Mouse (Mus musculus): ENCODE measurements around the gene Acp5.
A peak's percentile ranks its signal among the peaks of the same experiment; 100 is the strongest.

Gene Acp5

GRCm38 (mm10) chr9:22139746-22140145 is 4.2 kb upstream of the Acp5 start:
- no peak for DNase-seq

GRCm38 (mm10) chr9:22138480-22138879 is 3.0 kb upstream of the Acp5 start:
- peak; percentile 57 for DNase-seq

- peak; percentile 20 for DNase-seq
Observed at GRCm38 (mm10) chr9:22136765-22137547, 1.4 kb upstream of the Acp5 start.

- peak; percentile 59 for DNase-seq
Observed at GRCm38 (mm10) chr9:22134988-22135643, 395 bp downstream of the Acp5 start.

- peak; percentile 40 for DNase-seq
Observed at GRCm38 (mm10) chr9:22134246-22134890, 1.1 kb downstream of the Acp5 start.

GRCm38 (mm10) chr9:22132220-22132619 is 3.3 kb downstream of the Acp5 start:
- no peak for DNase-seq

- peak; percentile 82 for DNase-seq
Observed at GRCm38 (mm10) chr9:22131226-22131981, 4.1 kb downstream of the Acp5 start.

- DNase-seq, result no peak
Observed at GRCm38 (mm10) chr9:22125246-22126027, 10.1 kb downstream of the Acp5 start.

GRCm38 (mm10) chr9:22124169-22124568 is 11.3 kb downstream of the Acp5 start:
- no peak for DNase-seq

GRCm38 (mm10) chr9:22123069-22123609 is 12.4 kb downstream of the Acp5 start:
- no peak for DNase-seq

GRCm38 (mm10) chr9:22122005-22122404 is 13.5 kb downstream of the Acp5 start:
- no peak for DNase-seq

- DNase-seq, result no peak
Observed at GRCm38 (mm10) chr9:22121545-22121944, 14.0 kb downstream of the Acp5 start.

- no peak for DNase-seq
Observed at GRCm38 (mm10) chr9:22119543-22119942, 16.0 kb downstream of the Acp5 start.

- DNase-seq, result peak; percentile 75
Observed at GRCm38 (mm10) chr9:22117754-22118456, 17.6 kb downstream of the Acp5 start.

- DNase-seq, result peak; percentile 95
Observed at GRCm38 (mm10) chr9:22116740-22117426, 18.6 kb downstream of the Acp5 start, which contains the start of gene Elof1. Elof1 (minus strand) TSS chr9:22117172.

GRCm38 (mm10) chr9:22116086-22116485 is 19.4 kb downstream of the Acp5 start:
- peak; percentile 51 for DNase-seq

GRCm38 (mm10) chr9:22115635-22116034 is 19.9 kb downstream of the Acp5 start:
- DNase-seq, result no peak

GRCm38 (mm10) chr9:22108194-22108593 is 27.3 kb downstream of the Acp5 start:
- DNase-seq, result no peak

GRCm38 (mm10) chr9:22099922-22100321 is 35.6 kb downstream of the Acp5 start:
- no peak for DNase-seq

- DNase-seq, result no peak
Observed at GRCm38 (mm10) chr9:22098993-22099696, 36.4 kb downstream of the Acp5 start, which contains the start of gene Cnn1. Cnn1 (plus strand) TSS chr9:22099216.
